Mouse (Mus musculus): ENCODE measurements at regions not wholly inside any gene's neighbourhood (a gene's known extent, or its start where the extent isn't known, plus 50 kb on each side); places are given as distances from the start of the nearest gene placed in this dataset.

- H3K4me1 ChIP-seq (ENCODE audit: control insufficient read depth, insufficient read depth, low read length): no peaks in the 10 kb centered on the region
- TF ChIP-seq POLR2A (IDR thresholded peaks at IDR 0.05; ENCODE audit: low read depth, low read length) (no peak), CTCF (IDR thresholded peaks at IDR 0.05; ENCODE audit: borderline replicate concordance, insufficient read depth, low read length) (no peak)
- no peak overlapping the region for H3K27ac ChIP-seq (ENCODE audit: insufficient read depth, low read length)
- no peak overlapping the region for H3K4me3 ChIP-seq (ENCODE audit: insufficient read depth, low read length)
These were observed 92.8 kb upstream of the Dpt start for GRCm38 (mm10) chr1:164703560-164704131.

- TF ChIP-seq CTCF (IDR thresholded peaks at IDR 0.05; ENCODE audit: borderline replicate concordance, insufficient read depth, low read length): no peak
- no peak for TF ChIP-seq POLR2A (IDR thresholded peaks at IDR 0.05; ENCODE audit: low read depth, low read length)
- Histone ChIP-seq H3K27ac (ENCODE audit: insufficient read depth, low read length) (no peak overlapping the region), H3K4me3 (ENCODE audit: insufficient read depth, low read length) (no peak overlapping the region), H3K4me1 (ENCODE audit: control insufficient read depth, insufficient read depth, low read length) (no peaks in the 10 kb centered on the region)
These were observed 106.4 kb upstream of the Dpt start for GRCm38 (mm10) chr1:164690055-164690454.

GRCm38 (mm10) chr1:164689311-164689710 is 107.1 kb upstream of the Dpt start:
- TF ChIP-seq CTCF (IDR thresholded peaks at IDR 0.05; ENCODE audit: borderline replicate concordance, insufficient read depth, low read length): no peak
- no peak for TF ChIP-seq POLR2A (IDR thresholded peaks at IDR 0.05; ENCODE audit: low read depth, low read length)
- H3K27ac ChIP-seq (ENCODE audit: insufficient read depth, low read length): no peak overlapping the region
- no peaks in the 10 kb centered on the region for H3K4me1 ChIP-seq (ENCODE audit: control insufficient read depth, insufficient read depth, low read length)
- no peak overlapping the region for H3K4me3 ChIP-seq (ENCODE audit: insufficient read depth, low read length)

- no peak overlapping the region for H3K4me3 ChIP-seq (ENCODE audit: insufficient read depth, low read length)
- no peak overlapping the region for H3K27ac ChIP-seq (ENCODE audit: insufficient read depth, low read length)
- no peaks in the 10 kb centered on the region for H3K4me1 ChIP-seq (ENCODE audit: control insufficient read depth, insufficient read depth, low read length)
- TF ChIP-seq POLR2A (IDR thresholded peaks at IDR 0.05; ENCODE audit: low read depth, low read length): no peak
- no peak for TF ChIP-seq CTCF (IDR thresholded peaks at IDR 0.05; ENCODE audit: borderline replicate concordance, insufficient read depth, low read length)
These were observed 112.0 kb upstream of the Dpt start for GRCm38 (mm10) chr1:164684437-164684836.

DNA sequence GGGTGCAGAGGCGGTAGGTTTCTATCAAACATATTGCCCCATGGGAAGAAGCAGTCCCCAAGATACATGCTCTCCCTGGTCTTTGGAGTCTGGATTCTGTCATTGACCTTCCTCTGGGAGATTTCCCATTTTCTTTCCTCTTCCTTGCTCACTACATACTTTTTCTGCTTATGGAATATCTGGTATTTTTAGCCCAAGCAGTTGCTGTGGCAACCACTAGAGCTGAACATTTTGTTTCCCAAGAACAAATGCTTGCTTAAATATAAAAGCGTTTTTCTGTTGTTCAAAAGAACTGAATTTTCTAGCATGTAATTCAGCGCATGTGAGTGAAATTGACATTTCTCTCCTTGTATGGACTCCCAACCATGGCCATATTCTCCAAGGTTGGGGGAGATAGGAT is 112.7 kb upstream of the Dpt start:
- no peak for TF ChIP-seq CTCF (IDR thresholded peaks at IDR 0.05; ENCODE audit: borderline replicate concordance, insufficient read depth, low read length)
- no peak for TF ChIP-seq POLR2A (IDR thresholded peaks at IDR 0.05; ENCODE audit: low read depth, low read length)

GRCm38 (mm10) chr1:164682867-164683599 is 113.4 kb upstream of the Dpt start:
- Histone ChIP-seq H3K27ac (ENCODE audit: insufficient read depth, low read length) (no peak overlapping the region), H3K4me3 (ENCODE audit: insufficient read depth, low read length) (no peak overlapping the region), H3K4me1 (ENCODE audit: control insufficient read depth, insufficient read depth, low read length) (no peaks in the 10 kb centered on the region)
- no peak for TF ChIP-seq CTCF (IDR thresholded peaks at IDR 0.05; ENCODE audit: borderline replicate concordance, insufficient read depth, low read length)
- no peak for TF ChIP-seq POLR2A (IDR thresholded peaks at IDR 0.05; ENCODE audit: low read depth, low read length)

More for the DNA sequence above, 112.7 kb upstream of the Dpt start:
- H3K4me1 ChIP-seq (ENCODE audit: control insufficient read depth, insufficient read depth, low read length): no peaks in the 10 kb centered on the region
- no peak overlapping the region for H3K27ac ChIP-seq (ENCODE audit: insufficient read depth, low read length)
- no peak overlapping the region for H3K4me3 ChIP-seq (ENCODE audit: insufficient read depth, low read length)

DNA sequence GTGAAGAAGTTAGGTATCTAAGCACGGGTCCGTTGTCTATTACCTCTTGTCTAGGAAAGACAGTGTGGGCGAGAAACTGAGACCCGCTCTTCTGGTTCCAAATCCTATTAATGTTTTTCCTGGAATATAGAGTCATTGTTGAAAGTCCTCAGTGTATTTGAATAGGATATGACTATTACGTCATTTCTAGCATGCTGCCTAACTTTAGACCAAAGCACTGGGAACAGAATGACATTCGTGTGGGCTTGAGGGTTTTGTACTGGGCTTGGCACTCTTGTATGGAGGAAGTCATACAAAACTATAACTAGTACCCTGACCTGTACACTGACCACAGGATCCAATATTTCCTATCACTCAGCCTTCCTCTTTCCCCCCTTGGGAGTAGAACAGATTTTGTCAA is 114.0 kb upstream of the Dpt start:
- H3K27ac ChIP-seq (ENCODE audit: insufficient read depth, low read length): no peak overlapping the region
- no peak for TF ChIP-seq CTCF (IDR thresholded peaks at IDR 0.05; ENCODE audit: borderline replicate concordance, insufficient read depth, low read length)
- TF ChIP-seq POLR2A (IDR thresholded peaks at IDR 0.05; ENCODE audit: low read depth, low read length): no peak
- no peak overlapping the region for H3K4me3 ChIP-seq (ENCODE audit: insufficient read depth, low read length)
- no peaks in the 10 kb centered on the region for H3K4me1 ChIP-seq (ENCODE audit: control insufficient read depth, insufficient read depth, low read length)

DNA sequence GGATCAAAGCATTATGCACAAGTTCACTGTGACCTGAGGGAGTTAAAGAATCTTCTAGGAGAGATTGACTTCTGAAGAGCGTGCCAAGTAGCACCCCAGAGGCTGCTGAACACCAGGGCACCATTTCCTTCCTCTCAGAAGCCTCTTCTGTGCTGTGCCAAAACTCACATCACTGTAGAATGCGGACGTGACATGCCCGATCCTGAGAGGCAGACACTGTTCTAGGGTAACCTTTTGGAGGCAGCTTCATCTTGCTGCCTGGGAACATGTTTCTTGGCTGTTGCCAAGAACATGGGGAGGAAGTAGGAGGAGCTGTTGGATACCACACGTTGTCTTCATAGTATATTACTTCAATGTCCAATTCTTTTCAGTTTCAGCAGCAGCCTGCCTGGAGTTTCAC is 114.9 kb upstream of the Dpt start:
- Histone ChIP-seq H3K27ac (ENCODE audit: insufficient read depth, low read length) (no peak overlapping the region), H3K4me1 (ENCODE audit: control insufficient read depth, insufficient read depth, low read length) (no peaks in the 10 kb centered on the region), H3K4me3 (ENCODE audit: insufficient read depth, low read length) (no peak overlapping the region)
- TF ChIP-seq CTCF (IDR thresholded peaks at IDR 0.05; ENCODE audit: borderline replicate concordance, insufficient read depth, low read length): no peak
- TF ChIP-seq POLR2A (IDR thresholded peaks at IDR 0.05; ENCODE audit: low read depth, low read length): no peak

- Histone ChIP-seq H3K27ac (ENCODE audit: insufficient read depth, low read length) (no peak overlapping the region), H3K4me1 (ENCODE audit: control insufficient read depth, insufficient read depth, low read length) (no peaks in the 10 kb centered on the region), H3K4me3 (ENCODE audit: insufficient read depth, low read length) (no peak overlapping the region)
- TF ChIP-seq CTCF (IDR thresholded peaks at IDR 0.05; ENCODE audit: borderline replicate concordance, insufficient read depth, low read length) (no peak), POLR2A (IDR thresholded peaks at IDR 0.05; ENCODE audit: low read depth, low read length) (no peak)
These were observed 118.1 kb upstream of the Dpt start for GRCm38 (mm10) chr1:164678303-164678702.

- no peak for TF ChIP-seq POLR2A (IDR thresholded peaks at IDR 0.05; ENCODE audit: low read depth, low read length)
- no peak for TF ChIP-seq CTCF (IDR thresholded peaks at IDR 0.05; ENCODE audit: borderline replicate concordance, insufficient read depth, low read length)
These were observed 144.2 kb upstream of the Dpt start for GRCm38 (mm10) chr1:164652244-164652643.

More at GRCm38 (mm10) chr1:164652244-164652643, 144.2 kb upstream of the Dpt start:
- H3K4me1 ChIP-seq (ENCODE audit: control insufficient read depth, insufficient read depth, low read length): no peaks in the 10 kb centered on the region
- no peak overlapping the region for H3K4me3 ChIP-seq (ENCODE audit: insufficient read depth, low read length)
- no peak overlapping the region for H3K27ac ChIP-seq (ENCODE audit: insufficient read depth, low read length)
